In genomic region chr15:10715139-10715505, GRCm38 (mm10) we compare ENCODE assay signal across 8 mouse cellular contexts. TPM values are rescaled to one million over a fixed set of nuclear protein-coding genes. Genes with fewer than 3 reads are reported as not detected.
A peak's percentile ranks its signal among the peaks of the same experiment; 100 is the strongest.
DNase-seq lines count a peak whose midpoint lies in the region; ATAC-seq and TF ChIP-seq lines count a peak whose summit lies in the region.

No protein-coding gene starts in this region.

- peak overlapping the region; percentile 75 to 86 for H3K4me3 ChIP-seq in ES-E14 (ENCODE audit: insufficient read depth in 1 of 2, low read depth in 1 of 2, low read length in 2 of 2, poor library complexity in 1 of 2, severe bottlenecking in 1 of 2)
- H3K4me3 ChIP-seq in heart, embryonic 11.5 days (ENCODE audit: low read depth, low read length) = peak overlapping the region; percentile 61
- peak overlapping the region; percentile 76 for H3K4me3 ChIP-seq in stomach, embryonic 14.5 days (ENCODE audit: low read depth, low read length)

- H3K4me1 ChIP-seq in ES-E14 (ENCODE audit: control insufficient read depth in 2 of 2, insufficient read depth in 2 of 2, low read length in 2 of 2, poor library complexity in 1 of 2) = peaks cover 5 to 10% of the 10 kb centered on the region in 2 experiments
- H3K4me1 ChIP-seq in heart, embryonic 11.5 days (ENCODE audit: control insufficient read depth, insufficient read depth, low read length) = peaks cover 9% of the 10 kb centered on the region; the same call in 1 of the 2 replicates
- H3K4me1 ChIP-seq in stomach, embryonic 14.5 days (ENCODE audit: control insufficient read depth, insufficient read depth, low read length) = no peaks in the 10 kb centered on the region

- in situ Hi-C loops in ES-E14 (cut with MboI; ENCODE audit: low sequenced_read_pairs in 2 of 2, unreplicated experiment in 2 of 2) = no loop called here

- intact Hi-C loops in gastrocnemius, postnatal 14 days (cut with DNase I; ENCODE audit: low total_unique reads) = loop anchor here (10.0 kb wide), 2 partner anchors 160 to 210 kb away; no protein-coding TSS in a partner anchor

- H3K9me3 ChIP-seq in ES-E14 (ENCODE audit: control insufficient read depth, insufficient read depth, low read depth, low read length) = no peaks in the 10 kb centered on the region
- 0 out of 2 replicates have a peak, but pooled peaks cover 4% of the 10 kb centered on the region for H3K9me3 ChIP-seq in heart, embryonic 11.5 days (replicated peaks; ENCODE audit: control insufficient read depth, low read length)
- no peaks in the 10 kb centered on the region for H3K9me3 ChIP-seq in stomach, embryonic 14.5 days (ENCODE audit: control insufficient read depth, low read depth, low read length)

- peak overlapping the region; percentile 95 for H3K9ac ChIP-seq in ES-E14 (ENCODE audit: insufficient read depth, low read depth, low read length, poor library complexity, severe bottlenecking)
- peak overlapping the region; percentile 75; the same call in 1 of the 2 replicates for H3K9ac ChIP-seq in heart, embryonic 11.5 days (ENCODE audit: low read depth, low read length)
- H3K9ac ChIP-seq in stomach, embryonic 14.5 days (replicated peaks; ENCODE audit: low read depth, low read length) = peak overlapping the region; percentile 78; the same call in 1 of the 2 replicates

- WGBS in heart, embryonic 11.5 days (ENCODE audit: insufficient replicate concordance) = 0% methylated on average over 10 of the region's 10 CpGs
- WGBS in stomach, embryonic 14.5 days = under 1% methylated on average over 10 of the region's 10 CpGs

- H3K36me3 ChIP-seq in ES-E14 (ENCODE audit: control insufficient read depth, insufficient read depth, low read length, poor library complexity, severe bottlenecking) = no peaks in the 10 kb centered on the region
- H3K36me3 ChIP-seq in heart, embryonic 11.5 days (ENCODE audit: control insufficient read depth, insufficient read depth, low read length) = no peaks in the 10 kb centered on the region
- no peaks in the 10 kb centered on the region for H3K36me3 ChIP-seq in stomach, embryonic 14.5 days (ENCODE audit: control insufficient read depth, insufficient read depth, low read length)

- DNase-seq in ES-E14 (ENCODE audit: low read depth, low spot score) = no peak
- peak; percentile 57 to 67 for DNase-seq in adrenal gland, postnatal 36 days
- DNase-seq in kidney, postnatal 14 days = peak; percentile 73
- peak; percentile 44 to 49 for DNase-seq in lung, postnatal 4 days
- no peak for DNase-seq in gastrocnemius, postnatal 14 days
- no peak for DNase-seq in urinary bladder, postnatal 10 days (ENCODE audit: low spot score)

- H3K27ac ChIP-seq in ES-E14 (ENCODE audit: insufficient read depth, low read depth, low read length, poor library complexity, severe bottlenecking) = peak overlapping the region; percentile 77
- H3K27ac ChIP-seq in heart, embryonic 11.5 days (ENCODE audit: low read depth, low read length) = peak overlapping the region; percentile 76
- peak overlapping the region; percentile 75; the same call in 1 of the 2 replicates for H3K27ac ChIP-seq in stomach, embryonic 14.5 days (ENCODE audit: low read length)

- H3K4me2 ChIP-seq in heart, embryonic 11.5 days = peak overlapping the region; percentile 98
- peak overlapping the region; percentile 94 for H3K4me2 ChIP-seq in stomach, embryonic 14.5 days (replicated peaks; ENCODE audit: low read depth, low read length)

- peak; percentile 50; the same call in 1 of the 2 replicates for ATAC-seq in heart, embryonic 11.5 days (replicated peaks; ENCODE audit: insufficient number of reproducible peaks, low FRiP score, low TSS enrichment)
- peak; percentile 74 for ATAC-seq in stomach, embryonic 14.5 days (ENCODE audit: insufficient number of reproducible peaks, insufficient read depth, low FRiP score, low read depth)

- H3K27me3 ChIP-seq in heart, embryonic 11.5 days (ENCODE audit: control insufficient read depth, insufficient read depth, low read length) = peaks cover 14% of the 10 kb centered on the region
- H3K27me3 ChIP-seq in stomach, embryonic 14.5 days (ENCODE audit: control insufficient read depth, insufficient read depth, low read length) = no peaks in the 10 kb centered on the region

TF ChIP-seq in ES-E14, 5 proteins besides CTCF, POLR2A, EP300 and RAD21:
- TF ChIP-seq ZC3H11A (IDR thresholded peaks at IDR 0.05; ENCODE audit: borderline replicate concordance, low read depth, low read length) = no peak
- TF ChIP-seq CHD2 (IDR thresholded peaks at IDR 0.05; ENCODE audit: low read depth, low read length) = no peak
- TF ChIP-seq HCFC1 (IDR thresholded peaks at IDR 0.05; ENCODE audit: borderline replicate concordance, insufficient read depth, low read length) = no peak
- no peak for TF ChIP-seq ZNF384 (IDR thresholded peaks at IDR 0.05; ENCODE audit: low read depth, low read length)
- no peak for TF ChIP-seq MAFK (IDR thresholded peaks at IDR 0.05; ENCODE audit: insufficient read depth, low read depth, low read length)

RNA-seq across cellular contexts. Expression of gene Rai14, which starts 0.7 kb away (rescaled TPM):
- total RNA-seq in ES-E14 (2012; rRNA removed) = 34.2 and 35.0 TPM in 2 replicates
- total RNA-seq in adrenal gland, postnatal 36 days (2021) = 10 to 100 TPM; 25.9 to 32.3 TPM
- 30.5 and 30.6 TPM in 2 replicates for polyA plus RNA-seq in heart, embryonic 11.5 days (2014; fragmentation: Nextera tagmentation; extraction: Ambion mirVana)
- polyA plus RNA-seq in stomach, embryonic 14.5 days (2014; fragmentation: Nextera tagmentation; extraction: Ambion mirVana) = 23.2 and 27.3 TPM in 2 replicates
- 1 to 10 TPM; 4.1 to 4.8 TPM for total RNA-seq in gastrocnemius, postnatal 14 days (2021)

Comparison
In these comparisons a context has a peak if more than half of its experiments do, and no peak if none do; other contexts are left out.
1. DNase-seq: peak in adrenal gland, postnatal 36 days (2 of 2), kidney, postnatal 14 days (single experiment) and lung, postnatal 4 days (2 of 2); none in ES-E14 (single experiment), gastrocnemius, postnatal 14 days (single experiment) and urinary bladder, postnatal 10 days (single experiment).
2. Peak in every context shown above with its lines, with median percentiles within 50 percentile points of each other: H3K27ac ChIP-seq, H3K4me3 ChIP-seq and H3K9ac ChIP-seq.